Mouse (Mus musculus) heart, adult 2 months (tissue): ENCODE measurements at regions not wholly inside any gene's neighbourhood (a gene's known extent, or its start where the extent isn't known, plus 50 kb on each side); places are given as distances from the start of the nearest gene placed in this dataset.

Experiments used
- CTCF ChIP-seq: fragments of 200-600 bp; IDR thresholded peaks from 2 replicates; pipeline ENCODE4 v1.8.1; 2022; ENCODE audit warnings: antibody characterized with exemption, mild to moderate bottlenecking, moderate library complexity
- EP300 ChIP-seq: fragments of 200-500 bp; IDR thresholded peaks from 2 replicates; pipeline ENCODE4 v1.6.1; 2011; ENCODE audit warnings: low read depth, low read length, control low read depth; ENCODE audit not compliant: insufficient read depth

- no peak for TF ChIP-seq EP300
- TF ChIP-seq CTCF = no peak
Measured at GRCm38 (mm10) chr7:70109013-70109412, 257.5 kb downstream of the Nr2f2 start.
